Mouse (Mus musculus): Measurements from ENCODE around the gene Olfr1023. TPM values are rescaled to one million over a fixed set of nuclear protein-coding genes. Genes with fewer than 3 reads are reported as not detected.

The Olfr1023 gene
- polyA plus RNA-seq (2014; fragmentation: Nextera tagmentation; extraction: Ambion mirVana) = not detected in 2 replicates

DNA sequence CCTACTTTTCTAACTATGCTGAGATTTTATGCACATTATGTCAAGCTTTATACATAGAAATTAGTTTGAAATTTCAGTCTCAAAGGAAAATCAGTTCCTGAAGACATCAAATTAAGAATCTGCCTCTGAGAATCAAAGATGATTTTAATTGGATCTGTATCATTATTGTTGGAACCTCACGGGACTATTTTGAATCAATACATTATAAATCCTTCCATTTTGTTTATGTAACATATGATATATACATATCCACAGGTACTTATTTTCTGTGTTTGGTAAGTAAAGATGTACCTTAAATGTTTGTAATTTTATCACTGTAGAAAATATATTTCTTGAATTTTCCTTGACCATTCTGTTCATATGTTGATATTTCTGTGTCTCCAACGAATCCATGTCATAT is at the start of gene Olfr1023:
TSS of gene Olfr1023 (plus strand) at position 301 of the 400 bp plus-strand sequence.
- Histone ChIP-seq H3K27me3 (ENCODE audit: control insufficient read depth, insufficient read depth, low read length) (no peaks in the 10 kb centered on the region), H3K4me2 (ENCODE audit: low read depth, severe bottlenecking) (no peak within 1 kb of the TSS), H3K36me3 (ENCODE audit: control insufficient read depth, insufficient read depth, low read length) (no peaks in the 10 kb centered on the region), H3K9ac (ENCODE audit: low read length) (no peak within 1 kb of the TSS), H3K4me1 (ENCODE audit: control insufficient read depth, insufficient read depth, low read length) (no peaks in the 10 kb centered on the region), H3K9me3 (ENCODE audit: control insufficient read depth, low read length) (no peaks in the 10 kb centered on the region), H3K27ac (replicated peaks; ENCODE audit: low read depth, low read length) (no peak within 1 kb of the TSS), H3K4me3 (ENCODE audit: low read depth, low read length) (no peak within 1 kb of the TSS)
- DNase-seq (ENCODE audit: low spot score) = no peak
- 73% methylated on average over 2 of the region's 2 CpGs for WGBS
- ATAC-seq (ENCODE audit: insufficient number of reproducible peaks, low FRiP score, low TSS enrichment, low read depth) = no peak

DNA sequence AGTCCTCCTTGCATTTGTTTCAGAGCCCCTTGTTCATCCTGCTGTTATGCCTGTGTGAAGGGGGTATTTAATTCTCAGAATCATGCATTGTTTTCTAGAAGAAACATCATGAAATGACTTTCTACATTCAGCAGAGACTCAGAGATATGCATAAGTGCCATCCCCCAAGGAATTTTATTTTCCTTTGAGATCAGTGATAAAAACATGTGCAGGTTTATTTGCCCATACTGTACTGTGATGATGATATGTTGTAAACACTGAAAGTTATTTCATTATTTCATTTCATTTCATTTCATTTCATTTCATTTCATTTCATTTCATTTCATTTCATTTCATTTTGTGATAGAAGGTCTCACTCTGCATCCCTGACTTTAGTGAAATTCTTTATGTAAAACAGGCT is 40.1 kb upstream of the Olfr1023 start, which contains the start of gene Olfr1019:
TSS of gene Olfr1019 (minus strand) at position 101 of the 400 bp plus-strand sequence.
- Histone ChIP-seq H3K27ac (replicated peaks; ENCODE audit: low read depth, low read length) (no peak within 1 kb of the TSS), H3K4me3 (ENCODE audit: low read depth, low read length) (no peak within 1 kb of the TSS), H3K36me3 (ENCODE audit: control insufficient read depth, insufficient read depth, low read length) (no peaks in the 10 kb centered on the region), H3K4me2 (ENCODE audit: low read depth, severe bottlenecking) (no peak within 1 kb of the TSS), H3K9me3 (ENCODE audit: control insufficient read depth, low read length) (no peaks in the 10 kb centered on the region), H3K4me1 (ENCODE audit: control insufficient read depth, insufficient read depth, low read length) (no peaks in the 10 kb centered on the region), H3K9ac (ENCODE audit: low read length) (no peak within 1 kb of the TSS), H3K27me3 (ENCODE audit: control insufficient read depth, insufficient read depth, low read length) (no peaks in the 10 kb centered on the region)
- DNase-seq (ENCODE audit: low spot score) = no peak
- no peak for ATAC-seq (ENCODE audit: insufficient number of reproducible peaks, low FRiP score, low TSS enrichment, low read depth)

DNA sequence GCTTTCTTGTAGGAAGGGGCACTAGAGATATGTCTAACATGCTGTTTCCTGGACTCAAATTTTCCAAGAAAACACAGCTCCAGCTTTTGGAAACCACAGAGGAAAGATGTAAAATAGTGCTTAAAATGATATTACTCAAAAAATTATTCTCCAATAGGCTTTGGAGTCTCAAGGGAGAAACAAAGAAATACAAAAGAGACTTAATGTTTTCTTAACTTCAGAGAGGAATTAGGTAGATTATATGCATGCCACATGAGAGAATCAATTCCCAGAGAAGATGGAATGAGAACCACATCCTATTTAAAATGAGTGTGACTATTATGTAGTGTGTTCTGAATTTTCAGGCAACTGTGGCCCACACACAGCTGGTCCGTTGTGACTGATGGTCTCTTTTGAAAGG is 38.7 kb upstream of the Olfr1023 start, which contains the start of gene Olfr1020:
TSS of gene Olfr1020 (plus strand) at position 301 of the 400 bp plus-strand sequence.
- DNase-seq (ENCODE audit: low spot score) (no peak), ATAC-seq (ENCODE audit: insufficient number of reproducible peaks, low FRiP score, low TSS enrichment, low read depth) (no peak)
- Histone ChIP-seq H3K9me3 (ENCODE audit: control insufficient read depth, low read length) (no peaks in the 10 kb centered on the region), H3K4me2 (ENCODE audit: low read depth, severe bottlenecking) (no peak within 1 kb of the TSS), H3K4me3 (ENCODE audit: low read depth, low read length) (no peak within 1 kb of the TSS), H3K9ac (ENCODE audit: low read length) (no peak within 1 kb of the TSS), H3K27me3 (ENCODE audit: control insufficient read depth, insufficient read depth, low read length) (no peaks in the 10 kb centered on the region), H3K27ac (replicated peaks; ENCODE audit: low read depth, low read length) (no peak within 1 kb of the TSS), H3K36me3 (ENCODE audit: control insufficient read depth, insufficient read depth, low read length) (no peaks in the 10 kb centered on the region), H3K4me1 (ENCODE audit: control insufficient read depth, insufficient read depth, low read length) (no peaks in the 10 kb centered on the region)
- 88% methylated on average over 1 of the region's 1 CpGs for WGBS

DNA sequence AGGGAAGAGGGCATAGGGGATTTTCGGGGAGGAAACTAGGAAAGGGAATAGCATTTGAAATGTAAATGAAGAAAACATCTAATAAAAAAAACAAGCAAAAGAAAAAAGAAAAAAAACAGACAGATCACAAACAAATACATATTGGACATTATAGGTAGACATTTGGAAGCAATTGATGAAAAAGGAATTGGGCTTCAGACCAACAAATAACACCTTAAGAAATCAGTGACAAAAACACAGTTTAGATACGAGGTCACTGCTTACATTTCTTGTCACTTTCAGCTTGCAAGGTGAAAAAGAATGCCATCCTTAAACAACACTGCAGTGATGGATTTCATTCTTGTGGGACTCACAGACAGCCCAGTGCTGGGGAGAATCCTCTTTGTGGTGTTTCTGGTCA is 17.1 kb upstream of the Olfr1023 start, which contains the start of gene Olfr1022:
TSS of gene Olfr1022 (plus strand) at position 301 of the 400 bp plus-strand sequence.
- no peaks in the 10 kb centered on the region for H3K9me3 ChIP-seq (ENCODE audit: control insufficient read depth, low read length)
- WGBS = 41% methylated on average over 2 of the region's 2 CpGs
- H3K4me1 ChIP-seq (ENCODE audit: control insufficient read depth, insufficient read depth, low read length) = no peaks in the 10 kb centered on the region
- no peaks in the 10 kb centered on the region for H3K27me3 ChIP-seq (ENCODE audit: control insufficient read depth, insufficient read depth, low read length)
- no peak within 1 kb of the TSS for H3K4me2 ChIP-seq (ENCODE audit: low read depth, severe bottlenecking)
- H3K36me3 ChIP-seq (ENCODE audit: control insufficient read depth, insufficient read depth, low read length) = no peaks in the 10 kb centered on the region
- no peak within 1 kb of the TSS for H3K4me3 ChIP-seq (ENCODE audit: low read depth, low read length)
- no peak within 1 kb of the TSS for H3K27ac ChIP-seq (replicated peaks; ENCODE audit: low read depth, low read length)
- no peak within 1 kb of the TSS for H3K9ac ChIP-seq (ENCODE audit: low read length)
- ATAC-seq (ENCODE audit: insufficient number of reproducible peaks, low FRiP score, low TSS enrichment, low read depth) = no peak
- DNase-seq (ENCODE audit: low spot score) = no peak

DNA sequence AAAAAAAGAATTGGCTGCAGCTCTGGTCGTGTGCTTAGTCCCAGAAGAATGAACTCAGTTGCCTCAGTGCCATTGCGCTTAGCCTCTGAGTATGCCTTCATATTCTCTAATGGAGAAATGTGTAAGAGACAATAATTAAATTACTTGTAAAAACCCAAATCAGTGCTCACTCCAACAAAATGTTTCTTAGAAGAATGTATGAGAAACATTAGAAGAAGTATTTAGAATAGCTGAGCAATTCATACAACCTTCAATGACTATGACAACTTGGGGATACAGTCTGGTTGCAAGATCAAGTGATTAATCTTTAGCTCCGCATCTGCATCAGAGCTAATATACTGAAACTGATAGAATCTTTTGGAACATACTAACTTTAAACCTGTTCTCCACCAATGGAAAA is 19.5 kb downstream of the Olfr1023 start, which contains the start of gene Olfr1024:
TSS of gene Olfr1024 (minus strand) at position 101 of the 400 bp plus-strand sequence.
- Histone ChIP-seq H3K4me1 (ENCODE audit: control insufficient read depth, insufficient read depth, low read length) (no peaks in the 10 kb centered on the region), H3K4me2 (ENCODE audit: low read depth, severe bottlenecking) (no peak within 1 kb of the TSS), H3K27ac (replicated peaks; ENCODE audit: low read depth, low read length) (no peak within 1 kb of the TSS), H3K36me3 (ENCODE audit: control insufficient read depth, insufficient read depth, low read length) (no peaks in the 10 kb centered on the region), H3K9ac (ENCODE audit: low read length) (no peak within 1 kb of the TSS), H3K27me3 (ENCODE audit: control insufficient read depth, insufficient read depth, low read length) (no peaks in the 10 kb centered on the region), H3K9me3 (ENCODE audit: control insufficient read depth, low read length) (no peaks in the 10 kb centered on the region), H3K4me3 (ENCODE audit: low read depth, low read length) (no peak within 1 kb of the TSS)
- DNase-seq (ENCODE audit: low spot score) (no peak), ATAC-seq (ENCODE audit: insufficient number of reproducible peaks, low FRiP score, low TSS enrichment, low read depth) (no peak)
- WGBS = 87% methylated on average over 3 of the region's 3 CpGs

DNA sequence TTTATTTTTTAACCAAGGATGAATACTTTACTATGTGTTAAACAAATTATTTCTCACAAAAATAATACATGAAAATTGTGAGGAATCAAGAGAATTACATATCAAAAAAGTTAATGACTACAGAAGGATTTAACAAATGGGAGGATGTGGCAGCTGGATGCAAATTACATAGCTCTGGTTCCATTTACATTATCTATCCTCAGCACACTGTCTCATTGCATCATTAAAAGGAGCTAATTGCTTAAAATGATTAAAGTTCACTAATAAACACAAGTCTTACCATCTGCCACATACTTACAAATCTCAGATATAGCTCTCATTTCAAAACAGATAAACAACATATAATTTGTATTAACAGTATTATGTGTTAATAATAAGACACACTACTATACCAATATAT is 27.8 kb downstream of the Olfr1023 start:
- no peaks in the 10 kb centered on the region for H3K36me3 ChIP-seq (ENCODE audit: control insufficient read depth, insufficient read depth, low read length)
- DNase-seq (ENCODE audit: low spot score) (no peak), ATAC-seq (ENCODE audit: insufficient number of reproducible peaks, low FRiP score, low TSS enrichment, low read depth) (no peak)

DNA sequence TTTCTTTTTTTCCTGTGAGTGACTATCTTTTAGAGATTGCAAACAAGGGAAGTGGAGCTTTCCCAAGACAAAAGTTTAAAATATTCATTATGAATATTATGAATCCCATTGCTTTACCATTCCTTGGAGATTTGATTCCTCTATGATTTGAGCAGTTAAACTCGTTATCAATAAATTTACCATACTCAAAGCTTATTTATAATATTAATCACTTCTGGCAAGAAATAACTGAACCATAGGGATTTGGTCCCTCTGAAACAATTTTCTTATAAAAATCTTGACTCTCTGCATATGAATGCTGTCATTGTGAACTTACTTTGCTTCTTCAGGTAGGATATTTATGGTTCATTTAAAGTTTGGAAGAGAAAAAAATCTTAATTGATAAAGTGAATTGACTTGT is 29.5 kb downstream of the Olfr1023 start, which contains the start of gene Olfr1025-ps1:
TSS of gene Olfr1025-ps1 (plus strand) at position 301 of the 400 bp plus-strand sequence.
- no peak within 1 kb of the TSS for H3K27ac ChIP-seq (replicated peaks; ENCODE audit: low read depth, low read length)
- no peak for ATAC-seq (ENCODE audit: insufficient number of reproducible peaks, low FRiP score, low TSS enrichment, low read depth)
- no peaks in the 10 kb centered on the region for H3K9me3 ChIP-seq (ENCODE audit: control insufficient read depth, low read length)
- WGBS = 49% methylated on average over 1 of the region's 1 CpGs
- DNase-seq (ENCODE audit: low spot score) = no peak
- no peak within 1 kb of the TSS for H3K4me3 ChIP-seq (ENCODE audit: low read depth, low read length)
- no peak within 1 kb of the TSS for H3K4me2 ChIP-seq (ENCODE audit: low read depth, severe bottlenecking)
- no peaks in the 10 kb centered on the region for H3K27me3 ChIP-seq (ENCODE audit: control insufficient read depth, insufficient read depth, low read length)
- H3K9ac ChIP-seq (ENCODE audit: low read length) = no peak within 1 kb of the TSS
- no peaks in the 10 kb centered on the region for H3K36me3 ChIP-seq (ENCODE audit: control insufficient read depth, insufficient read depth, low read length)
- H3K4me1 ChIP-seq (ENCODE audit: control insufficient read depth, insufficient read depth, low read length) = no peaks in the 10 kb centered on the region

More for the DNA sequence above, 27.8 kb downstream of the Olfr1023 start:
- Histone ChIP-seq H3K27me3 (ENCODE audit: control insufficient read depth, insufficient read depth, low read length) (no peaks in the 10 kb centered on the region), H3K4me3 (ENCODE audit: low read depth, low read length) (no peak overlapping the region), H3K9ac (ENCODE audit: low read length) (no peak overlapping the region), H3K4me1 (ENCODE audit: control insufficient read depth, insufficient read depth, low read length) (no peaks in the 10 kb centered on the region), H3K27ac (replicated peaks; ENCODE audit: low read depth, low read length) (no peak overlapping the region), H3K9me3 (ENCODE audit: control insufficient read depth, low read length) (no peaks in the 10 kb centered on the region), H3K4me2 (ENCODE audit: low read depth, severe bottlenecking) (no peak overlapping the region)

DNA sequence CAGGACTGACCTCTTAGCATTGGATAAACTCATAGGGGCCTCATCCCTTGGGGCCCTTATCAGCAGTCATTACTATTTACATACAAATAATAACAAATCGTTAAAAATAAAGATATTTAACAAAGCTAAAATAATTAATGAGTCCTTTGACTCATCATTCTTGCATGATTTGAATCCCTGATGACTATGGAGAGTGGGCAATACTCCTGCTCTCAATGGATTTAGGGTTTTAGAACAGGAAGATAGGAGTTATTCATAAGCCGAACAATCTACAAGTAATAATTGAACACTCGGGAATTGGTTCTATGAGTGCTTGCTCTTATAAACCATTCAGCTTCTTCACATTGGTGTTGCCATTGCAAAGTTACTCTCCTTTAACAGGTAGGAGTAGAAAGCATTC is 35.8 kb downstream of the Olfr1023 start, which contains the start of gene Olfr1026:
TSS of gene Olfr1026 (plus strand) at position 301 of the 400 bp plus-strand sequence.
- Histone ChIP-seq H3K4me2 (ENCODE audit: low read depth, severe bottlenecking) (no peak within 1 kb of the TSS), H3K4me3 (ENCODE audit: low read depth, low read length) (no peak within 1 kb of the TSS), H3K4me1 (ENCODE audit: control insufficient read depth, insufficient read depth, low read length) (no peaks in the 10 kb centered on the region), H3K9me3 (ENCODE audit: control insufficient read depth, low read length) (no peaks in the 10 kb centered on the region), H3K36me3 (ENCODE audit: control insufficient read depth, insufficient read depth, low read length) (no peaks in the 10 kb centered on the region), H3K27ac (replicated peaks; ENCODE audit: low read depth, low read length) (no peak within 1 kb of the TSS), H3K9ac (ENCODE audit: low read length) (no peak within 1 kb of the TSS), H3K27me3 (ENCODE audit: control insufficient read depth, insufficient read depth, low read length) (no peaks in the 10 kb centered on the region)
- WGBS = 90% methylated on average over 3 of the region's 3 CpGs
- DNase-seq (ENCODE audit: low spot score) (no peak), ATAC-seq (ENCODE audit: insufficient number of reproducible peaks, low FRiP score, low TSS enrichment, low read depth) (no peak)
